Mouse (Mus musculus) lung, embryonic 16.5 days (tissue): Measurements from ENCODE around the gene Nolc1. TPM values are rescaled to one million over a fixed set of nuclear protein-coding genes. Genes with fewer than 3 reads are reported as not detected.

Source experiments
- ATAC-seq: fragments of 200-750 bp; cut with Nextera tagmentation; 2 replicates; pipeline ENCODE4 v1.8.0; 2017; ENCODE audit warnings: low read depth, mild to moderate bottlenecking, moderate library complexity
- H3K27ac ChIP-seq: fragments of 300-500 bp; sonication (generic); 2 replicates; pipeline ENCODE4 v1.5.1; 2014; ENCODE audit warnings: mild to moderate bottlenecking, control low read depth, low read length
- H3K27me3 ChIP-seq: fragments of 300-500 bp; sonication (generic); 2 replicates; pipeline ENCODE4 v1.6.1; 2014; ENCODE audit warnings: low read depth, low read length, mixed read lengths; ENCODE audit not compliant: control insufficient read depth, insufficient read depth
- H3K36me3 ChIP-seq: fragments of 300-500 bp; sonication (generic); 2 replicates; pipeline ENCODE4 v1.6.1; 2014; ENCODE audit warnings: low read length; ENCODE audit not compliant: control insufficient read depth, insufficient read depth
- H3K4me1 ChIP-seq: fragments of 300-500 bp; sonication (generic); replicated peaks from 2 replicates; pipeline ENCODE4 v1.6.1; 2014; ENCODE audit warnings: low read length, mixed read lengths; ENCODE audit not compliant: control insufficient read depth, insufficient read depth
- H3K4me2 ChIP-seq: fragments of 300-500 bp; sonication (generic); 2 replicates; pipeline ENCODE4 v1.6.1; 2014; ENCODE audit warnings: low read depth, low read length, control low read depth
- H3K4me3 ChIP-seq: fragments of 300-500 bp; sonication (generic); 2 replicates; pipeline ENCODE4 v1.5.1; 2014; ENCODE audit warnings: mild to moderate bottlenecking, low read length, control low read depth
- H3K9ac ChIP-seq: fragments of 300-500 bp; sonication (generic); 2 replicates; pipeline ENCODE4 v1.6.1; 2014; ENCODE audit warnings: low read length, control low read depth
- H3K9me3 ChIP-seq: fragments of 300-500 bp; sonication (generic); 2 replicates; pipeline ENCODE4 v1.6.1; 2016; ENCODE audit warnings: low read length; ENCODE audit not compliant: control insufficient read depth
- WGBS: fragments of 180-500 bp; shearing (Covaris S2); extraction: QIAGEN DNeasy Blood & Tissue Kit; methylation state at CpG from one replicate; pipeline ENCODE4 v1.1.7; 2014; 5-methylcytosine and 5-hydroxymethylcytosine counted together
- polyA plus RNA-seq: library from polyadenylated mRNA; unstranded; fragments of >200 nt; fragmentation: Nextera tagmentation; extraction: Ambion mirVana; gene quantifications from 2 replicates; pipeline ENCODE4 v1.2.1, GENCODE M21; 2015

The Nolc1 gene
- polyA plus RNA-seq, 1 experiment from 2014 or later = 66.2 TPM

DNA sequence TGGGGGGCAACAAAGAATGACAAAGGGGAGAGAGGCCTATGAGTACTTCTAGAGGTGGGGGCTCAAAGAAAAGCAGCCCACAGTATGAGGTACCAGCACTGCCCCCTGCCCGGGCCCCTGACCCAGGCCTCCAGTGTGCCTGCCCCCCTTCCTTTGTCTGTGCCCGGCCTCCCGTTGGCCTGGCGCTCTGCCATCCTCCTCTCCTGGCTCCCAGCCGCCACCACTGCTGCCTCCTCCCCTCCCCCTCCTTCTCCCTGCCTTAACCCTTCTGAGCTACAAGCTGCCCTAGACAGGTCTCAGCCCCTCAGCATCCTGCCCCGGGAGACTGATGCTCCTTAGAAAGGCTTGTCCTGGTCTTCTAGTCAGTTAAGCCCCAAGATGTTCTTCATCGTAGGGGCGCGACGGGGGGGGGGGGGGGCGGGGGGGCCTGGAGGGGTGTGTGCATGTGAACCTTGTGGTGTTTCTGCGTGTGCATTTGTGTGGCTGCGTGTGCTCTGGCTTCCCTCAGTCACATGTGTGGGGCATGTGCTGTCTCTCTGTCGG lies 33.7 kb upstream of the Nolc1 start:
- Histone ChIP-seq H3K36me3 (no peaks in the 10 kb centered on the region), H3K27ac (peak overlapping the region; percentile 99), H3K27me3 (no peaks in the 10 kb centered on the region), H3K4me2 (peak overlapping the region; percentile 84), H3K4me3 (peak overlapping the region; percentile 79), H3K9ac (peak overlapping the region; percentile 66), H3K9me3 (no peaks in the 10 kb centered on the region), H3K4me1 (peaks cover 59% of the 10 kb centered on the region)
- peak; percentile 6 for ATAC-seq
- WGBS = 1% methylated on average over 14 of the region's 14 CpGs

DNA sequence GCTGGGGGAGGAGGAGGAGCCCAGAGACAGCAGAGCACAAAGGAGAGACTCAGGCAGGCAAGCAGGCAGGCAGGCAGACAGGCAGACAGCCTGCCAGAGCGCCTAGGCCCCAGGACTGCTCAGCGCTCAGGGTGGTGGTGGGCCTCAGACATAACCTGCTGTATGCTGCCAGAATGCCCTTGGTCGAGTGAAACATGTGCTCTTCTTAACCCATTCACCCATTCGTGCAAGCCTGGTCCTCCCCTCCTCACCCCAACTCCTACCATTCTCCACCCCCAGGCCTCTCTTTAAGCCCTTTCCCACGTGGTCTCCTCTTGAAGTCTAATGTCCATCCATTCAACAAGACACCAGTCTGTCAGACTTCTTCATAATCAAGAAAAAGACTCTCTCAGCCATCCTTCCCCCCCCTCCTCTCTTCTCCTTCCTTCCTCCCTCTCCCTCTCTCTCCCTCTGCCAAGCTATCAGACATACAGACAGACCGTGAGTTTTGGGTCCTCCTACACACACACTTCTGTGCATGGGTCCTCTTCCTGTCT lies 33.1 kb upstream of the Nolc1 start:
- Histone ChIP-seq H3K4me1 (peaks cover 54% of the 10 kb centered on the region), H3K9ac (peak overlapping the region; percentile 66), H3K9me3 (no peaks in the 10 kb centered on the region), H3K27me3 (no peaks in the 10 kb centered on the region), H3K27ac (peak overlapping the region; percentile 99), H3K4me2 (peak overlapping the region; percentile 84), H3K4me3 (peak overlapping the region; percentile 79), H3K36me3 (no peaks in the 10 kb centered on the region)
- 3% methylated on average over 6 of the region's 6 CpGs for WGBS
- no peak for ATAC-seq

DNA sequence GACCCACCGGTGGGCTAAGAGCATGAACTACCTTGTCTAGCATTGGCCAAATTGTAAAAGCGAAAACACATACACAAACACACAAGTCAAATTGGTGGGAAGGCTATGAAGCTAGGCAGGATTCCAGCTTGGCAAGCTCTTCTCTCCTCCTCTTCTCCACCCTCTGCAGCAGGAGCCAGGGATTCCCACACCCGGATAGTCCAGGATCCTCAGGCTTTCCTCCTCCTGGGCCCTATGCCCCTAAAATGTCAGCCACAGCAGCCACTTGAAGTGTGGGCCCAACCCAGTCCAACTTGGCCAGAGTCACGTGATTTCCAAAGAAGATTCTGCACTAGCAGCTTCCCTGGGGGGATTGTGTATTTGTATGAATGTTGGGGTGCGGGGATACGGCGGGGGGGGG lies 32.3 kb upstream of the Nolc1 start:
- WGBS = 38% methylated on average over 7 of the region's 7 CpGs
- peak overlapping the region; percentile 99 for H3K27ac ChIP-seq
- no peaks in the 10 kb centered on the region for H3K9me3 ChIP-seq
- no peak for ATAC-seq
- peak overlapping the region; percentile 96 for H3K9ac ChIP-seq
- peak overlapping the region; percentile 79 for H3K4me3 ChIP-seq
- H3K27me3 ChIP-seq = no peaks in the 10 kb centered on the region
- no peaks in the 10 kb centered on the region for H3K36me3 ChIP-seq
- H3K4me2 ChIP-seq = peak overlapping the region; percentile 84
- H3K4me1 ChIP-seq = peaks cover 49% of the 10 kb centered on the region

DNA sequence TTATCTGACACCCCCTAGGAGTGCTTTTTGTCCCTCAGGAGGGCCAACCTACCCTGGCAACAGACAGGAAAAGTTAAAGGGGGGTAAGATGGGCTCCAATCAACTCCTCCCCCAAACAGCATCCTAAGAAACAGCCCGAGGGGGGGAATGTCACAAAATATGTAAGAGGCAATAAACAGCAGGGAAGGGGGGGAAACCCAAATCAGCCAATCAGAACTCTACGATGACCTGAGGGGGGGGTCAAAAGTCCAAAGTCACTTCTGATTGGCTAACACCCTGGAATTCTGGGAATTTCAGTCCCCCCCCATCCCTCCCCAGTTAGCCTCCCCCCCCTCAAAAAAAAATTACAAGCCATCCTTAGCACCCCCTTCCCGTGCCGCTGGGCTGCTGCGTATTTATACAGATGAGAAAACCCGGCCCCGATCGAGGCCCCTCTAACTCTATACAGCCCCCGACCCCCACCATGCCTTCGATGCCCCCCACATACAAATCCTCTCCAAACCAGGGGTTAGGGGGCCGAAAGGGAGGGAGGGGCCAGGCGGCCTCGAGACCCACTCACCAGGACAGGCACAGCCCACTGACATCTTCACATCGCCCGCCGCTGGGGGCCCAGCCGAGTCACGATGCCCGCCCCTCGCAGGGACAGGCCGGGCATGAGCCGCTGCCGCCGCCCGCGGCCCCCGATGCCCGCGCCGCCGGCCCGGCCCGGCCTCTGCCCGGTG lies 31.2 kb upstream of the Nolc1 start, which contains the start of gene Pprc1:
Gene Pprc1, plus strand, starts transcription at position 616 of the 722 bp plus-strand sequence.
- peak within 1 kb of the TSS; percentile 96 for H3K9ac ChIP-seq
- peaks cover 49% of the 10 kb centered on the region for H3K4me1 ChIP-seq
- no peaks in the 10 kb centered on the region for H3K27me3 ChIP-seq
- H3K4me3 ChIP-seq = peak within 1 kb of the TSS; percentile 79
- under 1% methylated on average over 25 of the region's 34 CpGs for WGBS
- H3K36me3 ChIP-seq = no peaks in the 10 kb centered on the region
- no peak; the same call in 1 of the 2 replicates for ATAC-seq
- H3K4me2 ChIP-seq = peak within 1 kb of the TSS; percentile 84
- peak within 1 kb of the TSS; percentile 99 for H3K27ac ChIP-seq
- H3K9me3 ChIP-seq = no peaks in the 10 kb centered on the region

DNA sequence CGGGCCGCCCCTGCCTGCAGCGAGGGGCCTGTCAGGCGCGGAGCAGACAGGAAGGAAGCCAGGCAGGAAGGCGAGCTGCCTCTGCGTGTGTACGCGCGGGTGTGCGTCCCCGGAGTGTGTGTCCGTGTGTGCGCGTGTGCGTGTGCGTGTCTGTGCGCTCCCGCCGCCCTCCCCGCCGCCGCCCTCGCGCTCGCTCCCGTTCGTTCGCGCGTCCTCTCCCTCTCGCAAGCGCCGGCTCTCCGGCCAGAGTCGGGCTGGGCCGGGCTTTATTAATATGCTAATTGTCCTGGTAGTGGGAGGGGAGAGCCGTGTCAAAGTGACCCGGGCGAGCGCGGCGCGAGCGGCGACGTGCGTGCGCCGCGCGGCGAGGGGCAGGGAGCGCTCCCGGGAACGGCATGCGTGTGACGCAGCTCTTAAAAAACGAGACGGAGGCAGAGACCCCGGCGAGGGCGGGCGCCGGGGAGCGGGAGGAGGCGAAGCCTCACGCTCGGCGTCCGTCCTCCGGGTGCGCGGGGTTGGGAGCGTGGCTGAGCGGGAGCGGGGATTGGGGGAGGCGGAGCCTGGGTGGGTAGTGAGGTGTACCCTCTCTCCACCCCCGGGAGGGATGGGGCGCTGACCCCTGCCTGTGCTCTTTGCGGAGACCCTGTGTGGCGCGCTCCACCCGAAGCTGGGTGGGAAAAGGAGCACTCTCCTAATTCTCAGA lies 30.5 kb upstream of the Nolc1 start, which contains the start of gene Ldb1:
Gene Ldb1, minus strand, starts transcription at position 222 of the 703 bp plus-strand sequence.
- no peaks in the 10 kb centered on the region for H3K36me3 ChIP-seq
- under 1% methylated on average over 80 of the region's 84 CpGs for WGBS
- peak within 1 kb of the TSS; percentile 96 for H3K9ac ChIP-seq
- peak within 1 kb of the TSS; percentile 99 for H3K27ac ChIP-seq
- peak within 1 kb of the TSS; percentile 79 for H3K4me3 ChIP-seq
- peak within 1 kb of the TSS; percentile 84 for H3K4me2 ChIP-seq
- no peaks in the 10 kb centered on the region for H3K27me3 ChIP-seq
- peaks cover 43% of the 10 kb centered on the region for H3K4me1 ChIP-seq
- ATAC-seq = peak; percentile 76
- no peaks in the 10 kb centered on the region for H3K9me3 ChIP-seq

DNA sequence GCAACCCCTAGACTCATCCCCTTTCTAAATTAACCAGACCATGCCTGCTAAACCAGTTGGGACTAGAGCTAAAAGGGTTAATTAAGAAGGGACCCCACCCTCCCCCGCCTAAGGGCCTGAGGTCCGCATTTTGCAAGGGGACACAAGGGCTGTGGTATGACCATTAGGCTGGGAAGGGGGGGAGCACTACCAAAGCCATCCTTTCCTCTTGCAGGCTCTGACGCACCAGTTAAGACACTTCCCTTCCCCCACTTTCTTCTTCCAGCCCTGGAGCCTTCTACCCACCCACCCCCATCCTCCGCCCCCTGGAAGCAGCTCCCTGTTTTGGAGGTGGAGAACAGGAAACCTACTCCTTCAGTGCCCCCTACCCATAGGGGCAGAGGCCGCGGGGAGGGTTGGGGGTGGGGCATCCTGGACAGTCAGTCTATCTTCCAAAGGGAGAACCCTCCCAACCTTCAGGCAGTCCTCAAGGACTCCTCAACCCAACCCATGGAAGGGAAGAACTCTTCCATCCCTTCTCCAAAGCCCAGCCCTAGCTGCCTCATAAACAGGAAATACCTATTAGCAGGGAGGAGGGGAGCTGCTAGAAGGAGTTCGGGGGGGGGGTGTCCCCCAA lies 29.9 kb upstream of the Nolc1 start:
- H3K9ac ChIP-seq = peak overlapping the region; percentile 96
- ATAC-seq = peak; percentile 71
- H3K9me3 ChIP-seq = no peaks in the 10 kb centered on the region
- H3K4me3 ChIP-seq = peak overlapping the region; percentile 79
- H3K27ac ChIP-seq = peak overlapping the region; percentile 99
- H3K4me1 ChIP-seq = peaks cover 37% of the 10 kb centered on the region
- peak overlapping the region; percentile 84 for H3K4me2 ChIP-seq
- no peaks in the 10 kb centered on the region for H3K27me3 ChIP-seq
- no peaks in the 10 kb centered on the region for H3K36me3 ChIP-seq
- WGBS = 3% methylated on average over 7 of the region's 7 CpGs

DNA sequence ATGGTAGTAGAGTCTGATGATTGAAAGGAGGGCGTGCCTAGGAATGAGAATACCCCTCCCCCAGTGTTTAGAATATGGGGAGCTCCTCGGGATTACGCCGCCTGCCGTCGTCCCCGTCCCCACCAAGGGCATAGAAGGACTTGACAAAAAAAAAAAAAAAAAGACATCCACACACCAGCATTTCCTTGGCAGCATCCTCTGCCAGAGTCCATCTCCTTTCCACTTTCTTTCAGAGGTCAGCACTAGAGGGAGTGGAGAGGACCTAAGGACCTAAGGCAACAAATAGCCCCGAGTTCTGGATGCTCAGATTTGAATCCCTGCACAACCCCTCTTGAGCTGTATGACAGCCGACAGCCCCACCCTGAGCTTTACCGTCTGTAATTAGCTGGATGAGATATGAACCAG lies 29.0 kb upstream of the Nolc1 start:
- no peaks in the 10 kb centered on the region for H3K27me3 ChIP-seq
- no peak for ATAC-seq
- H3K4me1 ChIP-seq = peaks cover 28% of the 10 kb centered on the region
- no peak overlapping the region for H3K9ac ChIP-seq
- no peaks in the 10 kb centered on the region for H3K36me3 ChIP-seq
- no peaks in the 10 kb centered on the region for H3K9me3 ChIP-seq
- H3K27ac ChIP-seq = peak overlapping the region; percentile 99
- H3K4me3 ChIP-seq = peak overlapping the region; percentile 79
- WGBS = 4% methylated on average over 10 of the region's 10 CpGs
- peak overlapping the region; percentile 84 for H3K4me2 ChIP-seq

DNA sequence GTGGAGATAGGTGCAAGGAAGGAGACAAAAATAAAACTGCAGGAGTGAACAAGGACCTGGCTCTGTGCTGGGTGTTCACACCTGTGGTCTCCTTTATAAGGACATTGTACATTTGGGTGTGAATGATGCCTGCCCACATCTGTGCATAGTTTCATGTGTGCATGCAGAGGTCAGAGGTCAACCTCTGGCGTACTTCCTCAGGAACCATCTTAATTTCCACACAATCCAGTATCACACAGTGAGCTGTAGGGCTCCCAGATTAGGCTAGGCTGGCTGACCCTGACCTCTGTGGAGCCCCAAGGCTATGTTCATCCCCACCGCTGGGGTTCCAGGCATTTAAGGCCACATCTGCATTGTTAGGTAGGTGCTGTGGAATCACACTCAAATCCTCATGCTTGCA lies 28.2 kb upstream of the Nolc1 start:
- Histone ChIP-seq H3K4me3 (no peak overlapping the region), H3K27ac (no peak overlapping the region), H3K4me1 (peaks cover 20% of the 10 kb centered on the region), H3K9ac (no peak overlapping the region), H3K36me3 (no peaks in the 10 kb centered on the region), H3K9me3 (no peaks in the 10 kb centered on the region), H3K27me3 (no peaks in the 10 kb centered on the region), H3K4me2 (no peak overlapping the region)
- no peak for ATAC-seq
- WGBS = 64% methylated on average over 2 of the region's 2 CpGs
